Mouse (Mus musculus) cerebellum, adult 2 months (tissue): ENCODE results near the gene Pkhd1.

Experiments used
- CTCF ChIP-seq: fragments of 200-500 bp; IDR thresholded peaks from 2 replicates; pipeline ENCODE4 v1.5.1; 2011; ENCODE audit warnings: low read depth, mild to moderate bottlenecking, control low read depth, low read length, moderate library complexity, borderline replicate concordance; ENCODE audit not compliant: insufficient read depth
- POLR2A ChIP-seq: fragments of 200-500 bp; IDR thresholded peaks from 2 replicates; pipeline ENCODE4 v1.6.1; 2011; ENCODE audit warnings: low read length, control low read depth, borderline replicate concordance; ENCODE audit not compliant: insufficient read depth

GRCm38 (mm10) chr1:20655085-20655484 lies 37.2 kb upstream of the Pkhd1 start:
- TF ChIP-seq CTCF (no peak), POLR2A (no peak)
